Mouse (Mus musculus) spleen, adult 2 months (tissue): ENCODE data around the gene Sntg2. TPM values are rescaled to one million over a fixed set of nuclear protein-coding genes. Genes with fewer than 3 reads are reported as not detected.

Source experiments
- DNase-seq, 2 experiments: peaks; one replicate each; pipeline versions ENCODE4 v3.0.0 to v3.0.0-alpha.2; 2012 to 2021; ENCODE audit warnings: low spot score in 2 of 2, low read depth in 1 of 2
- H3K27ac ChIP-seq: fragments of 200-500 bp; 2 replicates; pipeline ENCODE4 v1.5.1; 2012; ENCODE audit warnings: low read length, inconsistent platforms; ENCODE audit not compliant: insufficient read depth
- H3K27me3 ChIP-seq: fragments of 200-500 bp; 2 replicates; pipeline ENCODE4 v1.6.1; 2012; ENCODE audit warnings: mild to moderate bottlenecking, moderate library complexity, low read length, inconsistent platforms; ENCODE audit not compliant: control insufficient read depth, insufficient read depth
- H3K36me3 ChIP-seq: fragments of 200-500 bp; 2 replicates; pipeline ENCODE4 v1.6.1; 2012; ENCODE audit warnings: mild to moderate bottlenecking, low read length, inconsistent platforms; ENCODE audit not compliant: control insufficient read depth, insufficient read depth
- H3K4me1 ChIP-seq: fragments of 200-500 bp; 2 replicates; pipeline ENCODE4 v1.6.1; 2011; ENCODE audit warnings: inconsistent platforms; ENCODE audit not compliant: control insufficient read depth, insufficient read depth, insufficient read length
- H3K4me3 ChIP-seq: fragments of 200-500 bp; 2 replicates; pipeline ENCODE4 v1.5.1; 2011; ENCODE audit warnings: mild to moderate bottlenecking, inconsistent platforms; ENCODE audit not compliant: insufficient read depth, insufficient read length; ENCODE audit errors: extremely low read depth
- CTCF ChIP-seq: fragments of 200-500 bp; IDR thresholded peaks from 2 replicates; pipeline ENCODE4 v1.5.1; 2011; ENCODE audit warnings: mild to moderate bottlenecking, inconsistent platforms; ENCODE audit not compliant: insufficient read depth, insufficient read length, insufficient replicate concordance; ENCODE audit errors: extremely low read depth
- POLR2A ChIP-seq: fragments of 200-500 bp; IDR thresholded peaks from 2 replicates; pipeline ENCODE4 v1.6.1; 2011; ENCODE audit warnings: low read depth, low read length, inconsistent platforms
- WGBS: fragments of 180-500 bp; shearing (Covaris S2); methylation state at CpG from one replicate; pipeline ENCODE4 v1.1.7; 2018; 5-methylcytosine and 5-hydroxymethylcytosine counted together
- polyA plus RNA-seq: library from polyadenylated mRNA; depleted of rRNA; stranded (reverse); fragments of >200 nt; gene quantifications from 2 replicates; pipeline ENCODE4 v1.2.3, GENCODE M21; 2012

Sntg2 gene
- polyA plus RNA-seq, 1 experiment = 0.18 TPM

DNA sequence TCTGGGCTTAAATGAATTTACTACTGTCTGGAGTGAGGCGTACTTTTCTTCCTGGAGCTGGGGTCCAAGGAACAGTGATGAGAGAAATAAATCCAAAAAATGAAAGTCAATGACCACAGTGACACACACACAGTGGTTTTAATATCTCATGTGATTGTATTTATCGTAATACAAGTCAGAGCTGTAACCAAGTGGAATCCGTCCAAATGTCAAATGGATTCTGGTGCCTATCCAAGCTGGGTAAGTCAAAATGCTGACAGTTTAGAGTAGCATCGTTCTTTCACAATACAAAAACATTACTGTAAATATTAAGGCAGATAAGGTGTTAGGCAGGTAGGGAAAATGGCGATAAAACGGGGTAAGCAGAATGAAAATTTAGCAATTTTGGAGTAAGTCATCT lies 4.0 kb downstream of the Sntg2 start:
- Histone ChIP-seq H3K4me3 (no peak overlapping the region), H3K27me3 (no peaks in the 10 kb centered on the region), H3K4me1 (no peaks in the 10 kb centered on the region), H3K36me3 (no peaks in the 10 kb centered on the region), H3K27ac (no peak overlapping the region)
- no peak for TF ChIP-seq CTCF
- TF ChIP-seq POLR2A = no peak
- no peak for DNase-seq
- WGBS = 86% methylated on average over 6 of the region's 6 CpGs

DNA sequence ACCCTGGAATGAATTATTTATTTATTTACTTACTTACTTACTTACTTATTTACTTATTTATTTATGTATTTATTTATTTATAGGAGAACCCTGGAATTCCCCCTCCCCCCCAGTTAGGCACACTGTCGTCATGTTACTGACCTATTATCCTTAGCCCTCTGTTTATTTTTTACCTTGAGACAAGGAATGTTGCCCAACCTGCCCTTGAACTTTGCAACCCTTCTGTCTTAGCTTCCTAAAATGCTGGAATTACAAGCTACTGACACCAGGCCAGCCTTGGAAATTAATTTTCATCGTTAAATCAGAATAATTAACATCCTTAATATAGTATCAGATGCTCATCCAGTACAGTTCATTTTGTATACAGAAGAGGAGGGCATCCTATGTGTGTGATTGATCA lies 10.9 kb downstream of the Sntg2 start:
- H3K27me3 ChIP-seq = no peaks in the 10 kb centered on the region
- no peaks in the 10 kb centered on the region for H3K4me1 ChIP-seq
- no peak overlapping the region for H3K27ac ChIP-seq
- no peak overlapping the region for H3K4me3 ChIP-seq
- no peak for DNase-seq
- 74% methylated on average over 2 of the region's 2 CpGs for WGBS
- no peak for TF ChIP-seq POLR2A
- no peak for TF ChIP-seq CTCF
- H3K36me3 ChIP-seq = no peaks in the 10 kb centered on the region

DNA sequence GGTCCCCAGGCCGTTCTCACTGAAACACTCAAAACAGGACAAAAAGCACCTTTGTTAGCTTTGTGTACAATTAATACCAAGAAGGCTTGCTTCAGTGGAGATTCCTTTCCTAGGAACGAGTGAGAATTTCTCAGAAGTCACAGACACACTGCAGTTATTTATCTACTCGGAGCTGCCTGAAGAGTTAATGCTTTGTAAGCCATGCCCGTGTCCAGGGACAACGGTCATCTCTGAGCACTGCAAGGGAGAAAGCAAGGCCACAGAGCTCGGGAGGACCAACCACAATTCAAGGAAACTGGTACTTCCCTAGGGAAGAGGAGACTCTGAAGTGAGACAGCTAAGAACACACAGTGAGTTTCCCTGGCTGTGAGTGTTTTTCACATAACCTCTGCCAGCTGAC lies 15.5 kb downstream of the Sntg2 start:
- Histone ChIP-seq H3K27me3 (no peaks in the 10 kb centered on the region), H3K36me3 (no peaks in the 10 kb centered on the region), H3K4me3 (no peak overlapping the region), H3K4me1 (no peaks in the 10 kb centered on the region), H3K27ac (no peak overlapping the region)
- DNase-seq = no peak
- 56% methylated on average over 6 of the region's 6 CpGs for WGBS
- TF ChIP-seq CTCF = no peak
- no peak for TF ChIP-seq POLR2A

DNA sequence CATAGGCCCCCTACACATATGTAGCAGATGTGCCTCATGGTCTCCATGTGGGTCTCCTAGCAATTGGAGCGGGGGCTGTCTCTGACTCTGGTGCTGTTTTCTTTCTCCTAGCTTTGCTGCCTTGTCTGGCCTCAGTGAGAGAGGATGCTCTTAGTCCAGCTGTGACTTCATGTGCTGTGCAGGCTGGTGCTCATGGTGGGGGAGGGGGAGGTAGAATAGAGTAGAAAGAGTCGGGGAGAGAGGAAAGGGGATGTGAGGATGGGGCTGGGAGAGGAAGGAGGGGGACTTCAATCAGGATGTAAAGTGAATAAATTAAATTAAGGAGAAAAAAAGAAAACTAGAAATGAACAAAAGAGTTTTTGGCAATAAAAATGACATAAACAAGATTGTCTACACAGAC lies 20.8 kb downstream of the Sntg2 start:
- DNase-seq = no peak
- 60% methylated on average over 2 of the region's 2 CpGs for WGBS
- H3K27me3 ChIP-seq = no peaks in the 10 kb centered on the region
- no peaks in the 10 kb centered on the region for H3K4me1 ChIP-seq
- H3K36me3 ChIP-seq = no peaks in the 10 kb centered on the region
- no peak overlapping the region for H3K4me3 ChIP-seq
- no peak for TF ChIP-seq POLR2A
- TF ChIP-seq CTCF = no peak
- no peak overlapping the region for H3K27ac ChIP-seq

DNA sequence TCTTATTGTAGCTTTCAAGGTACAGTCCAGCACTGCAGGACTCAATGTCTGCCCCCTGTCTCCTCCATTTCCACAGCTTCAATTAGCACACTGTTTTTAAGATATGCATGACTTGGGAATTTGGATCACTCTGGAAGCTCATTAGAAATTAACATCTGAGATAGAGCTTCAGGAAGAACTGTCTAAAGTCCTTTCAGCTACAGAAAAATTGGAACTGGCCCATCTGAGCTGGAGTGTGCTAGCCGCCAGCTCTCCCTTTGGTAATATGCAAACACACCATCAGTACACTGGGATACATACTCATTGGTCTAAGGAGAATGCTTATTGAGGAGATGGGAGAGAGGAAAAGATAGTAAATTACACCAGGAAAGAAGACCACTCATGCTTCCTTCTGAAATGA lies 25.1 kb downstream of the Sntg2 start:
- DNase-seq = no peak
- Histone ChIP-seq H3K36me3 (no peaks in the 10 kb centered on the region), H3K4me3 (no peak overlapping the region), H3K27me3 (no peaks in the 10 kb centered on the region), H3K4me1 (no peaks in the 10 kb centered on the region), H3K27ac (no peak overlapping the region)
- WGBS = 98% methylated on average over 1 of the region's 1 CpGs
- TF ChIP-seq POLR2A (no peak), CTCF (no peak)

DNA sequence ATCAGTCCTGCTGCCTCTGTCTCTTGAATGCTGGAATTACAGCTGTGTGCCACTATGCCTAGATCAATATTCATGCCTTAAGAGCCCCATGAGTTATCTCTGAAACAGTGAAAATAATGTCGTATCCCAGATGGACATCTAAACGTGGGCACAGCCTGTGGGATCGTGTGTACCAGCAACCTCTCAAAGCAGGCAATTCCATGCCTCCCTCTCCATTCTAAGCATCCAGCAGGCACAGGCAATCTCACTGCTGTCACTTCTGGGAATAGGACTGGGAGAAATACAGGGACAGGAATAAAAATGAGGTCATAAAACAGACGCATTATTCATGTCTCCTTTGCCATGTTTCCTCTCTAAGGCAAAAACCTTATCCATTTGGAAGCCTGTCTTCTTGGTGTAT lies 25.9 kb downstream of the Sntg2 start:
- no peak for DNase-seq
- H3K27ac ChIP-seq = no peak overlapping the region
- no peaks in the 10 kb centered on the region for H3K4me1 ChIP-seq
- H3K27me3 ChIP-seq = no peaks in the 10 kb centered on the region
- TF ChIP-seq CTCF (no peak), POLR2A (no peak)
- 80% methylated on average over 4 of the region's 4 CpGs for WGBS
- H3K36me3 ChIP-seq = no peaks in the 10 kb centered on the region
- H3K4me3 ChIP-seq = no peak overlapping the region

DNA sequence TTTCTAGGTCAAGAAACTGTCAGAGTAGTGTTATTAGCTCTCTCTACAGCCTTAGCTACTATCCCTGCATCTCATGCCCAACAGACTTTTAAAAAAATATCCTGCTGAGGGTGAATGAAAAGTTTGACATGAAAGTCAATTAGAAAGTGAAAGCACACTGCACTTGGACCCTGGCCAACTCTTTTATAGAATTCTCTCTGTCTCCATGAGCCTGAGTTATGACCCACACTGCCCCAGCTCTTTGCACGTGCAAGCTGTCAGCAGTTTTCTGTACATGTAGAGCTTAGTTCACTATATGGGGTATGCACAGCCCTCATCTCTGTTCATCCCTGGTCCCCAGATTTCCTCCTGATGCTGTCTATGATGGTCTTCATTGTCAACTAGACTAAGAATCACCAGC lies 28.4 kb downstream of the Sntg2 start:
- TF ChIP-seq CTCF (no peak), POLR2A (no peak)
- DNase-seq = no peak
- Histone ChIP-seq H3K27me3 (no peaks in the 10 kb centered on the region), H3K4me3 (no peak overlapping the region), H3K4me1 (no peaks in the 10 kb centered on the region), H3K27ac (no peak overlapping the region), H3K36me3 (no peaks in the 10 kb centered on the region)
- 10% methylated on average over 1 of the region's 1 CpGs for WGBS

DNA sequence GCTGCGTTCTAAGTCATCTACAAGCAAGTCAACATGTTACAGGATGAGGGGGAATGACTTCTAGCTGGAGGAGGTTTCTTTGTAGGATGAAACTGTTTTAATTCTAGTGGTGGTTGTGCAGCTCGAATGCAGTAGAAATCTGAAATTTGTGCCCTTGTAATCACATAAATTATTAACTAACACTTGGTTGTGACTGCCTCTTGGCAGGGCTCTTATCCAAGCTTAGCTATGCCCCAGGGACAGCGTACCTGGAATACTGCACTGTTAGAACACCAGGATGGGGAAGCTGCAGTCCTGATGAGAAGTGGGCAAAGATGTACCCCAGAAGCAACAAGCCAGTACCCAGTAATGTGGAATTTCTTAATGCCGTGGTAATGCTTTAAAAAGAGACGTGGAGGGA lies 36.9 kb downstream of the Sntg2 start:
- H3K27me3 ChIP-seq = no peaks in the 10 kb centered on the region
- no peak overlapping the region for H3K4me3 ChIP-seq
- DNase-seq = no peak
- TF ChIP-seq CTCF (no peak), POLR2A (no peak)
- H3K36me3 ChIP-seq = no peaks in the 10 kb centered on the region
- H3K27ac ChIP-seq = no peak overlapping the region
- no peaks in the 10 kb centered on the region for H3K4me1 ChIP-seq
- 82% methylated on average over 5 of the region's 5 CpGs for WGBS
